Mouse (Mus musculus) kidney, postnatal 10 days (tissue): ENCODE measurements around the gene Abcb11.

Source experiments
- DNase-seq: peaks from one replicate; pipeline ENCODE4 v3.0.0; 2021; ENCODE audit warnings: mixed read lengths

Gene Abcb11

DNA sequence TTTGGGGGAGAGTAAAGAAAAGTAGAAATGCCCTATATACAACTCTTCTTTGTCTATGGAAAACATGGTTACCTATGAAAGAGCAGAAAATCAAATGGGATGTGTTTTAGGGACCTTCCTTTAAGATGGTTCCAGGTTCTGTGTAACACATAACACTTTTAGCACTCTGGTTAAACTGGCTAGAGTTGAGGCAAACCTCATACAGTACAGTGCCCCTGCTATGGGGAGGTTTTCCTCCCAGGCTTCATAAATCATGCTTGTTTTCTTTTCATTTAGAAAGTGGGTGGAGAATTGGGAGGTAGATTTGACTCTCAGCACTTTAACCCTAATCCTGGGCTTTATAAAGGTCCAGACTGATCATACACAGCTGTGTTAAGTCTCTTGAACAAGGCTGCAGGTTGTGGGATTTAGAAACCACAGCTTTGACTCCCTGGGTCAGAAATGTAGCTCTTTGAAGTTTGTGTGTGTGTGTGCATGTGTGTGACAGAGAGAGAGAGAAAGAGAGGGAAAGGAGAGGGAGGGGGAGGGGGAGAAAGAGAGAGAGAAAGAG is 78.3 kb downstream of the Abcb11 start:
- DNase-seq = no peak

DNA sequence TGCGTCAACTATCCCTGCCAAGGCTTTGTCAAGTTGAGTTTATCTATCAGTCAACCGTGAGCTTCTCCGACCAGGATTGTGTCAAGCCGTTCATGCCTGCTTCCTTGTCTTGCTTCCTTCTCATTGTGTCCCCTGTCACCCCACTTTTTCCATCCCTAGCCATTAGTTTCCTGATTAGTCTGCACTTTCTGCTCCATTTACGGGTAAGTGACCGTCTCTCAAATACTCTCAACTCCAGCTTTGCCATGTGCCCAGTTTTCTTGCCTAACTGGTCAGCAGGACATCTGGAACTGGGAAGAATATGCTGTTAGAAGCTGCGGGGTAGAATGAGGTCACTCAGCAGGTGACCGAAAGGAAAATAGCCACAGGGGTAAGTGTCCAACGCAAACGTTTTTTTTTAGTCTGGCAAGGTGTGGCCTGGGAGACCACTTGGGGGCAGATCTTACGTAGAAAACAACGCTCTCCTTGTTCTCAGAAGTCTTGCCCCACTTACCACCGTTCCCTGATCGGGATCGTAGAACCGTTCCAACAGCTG is 94.1 kb downstream of the Abcb11 start:
- DNase-seq = no peak

DNA sequence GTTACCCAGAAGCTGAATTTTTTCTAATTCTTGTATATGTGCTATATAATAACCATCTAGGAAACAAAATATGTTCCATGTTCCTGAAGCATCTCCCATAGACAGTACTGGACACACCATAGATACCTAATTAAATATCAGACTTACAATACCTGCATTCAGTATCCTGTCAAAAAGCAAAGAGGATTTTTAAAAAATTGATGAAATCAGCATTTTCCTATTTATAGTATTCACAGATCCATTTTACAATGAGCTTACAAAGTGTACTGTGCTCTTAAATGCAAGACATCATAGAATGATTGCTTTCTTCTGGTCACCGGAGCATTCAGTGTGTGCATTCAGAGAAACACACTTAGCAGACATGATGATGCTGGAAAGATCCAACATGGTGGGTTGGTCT is 95.3 kb downstream of the Abcb11 start:
- no peak for DNase-seq

DNA sequence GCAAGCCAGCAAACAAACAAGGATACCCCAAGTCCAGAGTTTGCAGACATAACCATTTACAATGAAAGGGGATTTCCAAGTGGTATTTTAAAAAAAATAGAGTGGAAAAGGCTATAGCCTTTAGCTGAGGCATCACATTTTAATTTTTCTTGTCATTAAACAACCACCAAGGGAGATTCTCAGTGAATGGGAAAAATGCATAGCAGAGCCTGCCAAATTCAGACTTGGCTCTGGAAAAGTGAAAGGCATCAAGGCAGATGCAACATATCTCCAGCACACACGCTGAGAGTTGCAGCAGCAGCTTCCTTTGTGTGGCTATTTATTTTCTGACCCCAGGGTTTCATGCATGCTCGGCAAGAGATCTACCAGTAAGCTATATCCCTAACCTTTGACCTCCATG is 97.5 kb downstream of the Abcb11 start:
- DNase-seq = peak; percentile 44

DNA sequence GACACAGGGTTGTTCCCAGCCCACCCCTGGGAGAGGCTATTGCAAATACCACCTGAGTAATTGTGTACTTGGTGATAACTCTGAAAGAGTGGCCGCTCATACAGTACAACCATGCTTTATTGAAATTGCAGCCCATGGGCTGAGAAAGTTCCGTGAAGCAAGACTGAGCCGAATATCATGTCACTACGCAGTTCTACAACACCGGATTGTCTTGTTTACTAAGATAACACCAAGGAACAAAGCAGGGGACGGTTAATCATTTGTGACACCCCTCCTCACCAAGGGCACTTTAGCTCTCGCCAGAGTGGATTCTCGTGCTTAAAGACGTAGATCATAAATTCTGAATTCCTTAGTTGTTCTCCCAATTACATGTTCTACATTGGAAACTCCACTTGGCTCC is 103.1 kb downstream of the Abcb11 start:
- DNase-seq = no peak

DNA sequence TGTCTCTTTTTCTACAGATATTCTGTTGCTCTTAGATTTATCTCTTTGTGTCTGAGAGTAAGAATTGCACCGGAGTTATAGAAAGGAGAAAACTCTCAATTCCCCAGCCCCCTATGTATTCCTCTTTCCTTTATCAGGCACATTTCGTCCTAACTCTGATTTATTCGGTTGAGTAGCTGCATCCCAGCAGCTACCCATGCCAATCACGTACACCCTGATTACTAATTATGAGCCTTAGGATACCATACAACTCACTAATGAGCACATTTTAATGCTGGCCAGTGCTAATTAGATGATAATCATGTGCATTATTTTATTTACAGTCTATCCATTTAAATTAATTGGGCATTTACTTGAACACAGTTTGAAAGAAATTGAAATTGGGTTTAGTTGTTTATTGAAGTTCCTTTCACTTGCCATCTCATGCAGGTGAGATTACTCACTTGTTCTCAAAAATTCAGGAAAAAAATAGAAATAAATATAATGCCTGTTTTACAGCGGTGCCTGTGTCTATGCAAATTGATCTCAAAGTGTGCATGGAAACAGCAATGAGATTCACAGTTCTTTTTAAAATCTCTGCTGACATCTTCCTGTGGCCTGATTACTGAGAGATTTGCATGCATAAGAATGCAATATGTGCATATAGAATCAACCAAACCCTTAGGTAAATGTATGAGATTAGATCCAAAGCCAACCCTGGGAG is 107.3 kb downstream of the Abcb11 start:
- no peak for DNase-seq

DNA sequence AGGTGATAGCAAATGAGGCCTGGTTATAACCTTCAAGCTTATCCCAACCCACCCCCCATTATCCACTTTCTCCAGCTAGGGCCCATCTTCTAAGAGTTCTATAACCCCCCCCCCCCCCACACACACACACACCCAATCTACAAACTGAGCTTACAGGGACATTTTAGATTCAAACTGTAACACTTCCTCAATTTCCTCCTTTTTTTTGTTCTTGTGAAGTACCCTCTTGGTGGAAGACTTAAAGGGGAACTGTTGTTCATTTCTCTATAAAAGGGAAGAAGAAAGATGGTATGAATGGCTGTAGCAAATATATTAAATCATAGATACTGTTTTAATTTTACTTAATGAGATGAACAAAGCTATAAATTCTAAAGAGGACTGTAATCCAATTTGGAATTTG is 110.3 kb downstream of the Abcb11 start:
- no peak for DNase-seq

DNA sequence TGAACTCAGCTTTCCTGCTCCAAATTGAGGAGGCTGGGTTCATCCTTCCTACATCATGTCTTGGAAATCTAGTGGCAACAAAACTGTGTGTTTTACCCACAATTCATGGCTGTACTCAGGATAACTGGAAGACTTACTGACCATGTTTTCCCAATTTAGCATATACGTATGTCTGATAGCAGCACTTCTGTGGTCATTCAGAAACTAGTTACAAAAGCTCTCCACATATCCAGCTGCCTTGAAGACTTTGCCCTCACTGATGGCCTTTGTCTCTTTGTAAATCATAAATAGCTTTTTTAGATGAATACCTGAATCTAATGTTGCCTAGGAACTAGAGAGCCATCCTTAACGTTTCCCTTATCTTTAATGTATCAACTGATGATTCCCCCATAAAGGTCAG is 112.3 kb downstream of the Abcb11 start:
- DNase-seq = no peak

DNA sequence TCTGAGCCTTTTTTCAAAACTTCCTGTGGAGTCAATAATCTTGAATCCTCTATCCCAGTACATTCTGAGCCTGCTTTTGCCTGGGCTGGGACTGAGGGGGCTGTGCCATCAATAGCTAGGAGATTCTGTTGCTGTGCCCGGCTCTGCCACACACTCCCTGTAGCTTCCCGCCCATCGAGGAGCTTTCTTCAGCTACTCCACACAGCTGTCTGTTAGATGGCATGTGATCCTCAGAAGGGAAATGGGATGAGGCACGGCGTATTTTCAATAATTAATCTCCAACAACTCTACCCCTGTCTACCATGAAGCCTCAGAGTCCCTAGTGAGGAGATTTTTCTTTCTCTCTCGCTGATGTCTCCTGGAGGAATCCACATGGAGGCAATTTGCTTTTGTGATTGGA is 113.8 kb downstream of the Abcb11 start:
- DNase-seq = no peak

DNA sequence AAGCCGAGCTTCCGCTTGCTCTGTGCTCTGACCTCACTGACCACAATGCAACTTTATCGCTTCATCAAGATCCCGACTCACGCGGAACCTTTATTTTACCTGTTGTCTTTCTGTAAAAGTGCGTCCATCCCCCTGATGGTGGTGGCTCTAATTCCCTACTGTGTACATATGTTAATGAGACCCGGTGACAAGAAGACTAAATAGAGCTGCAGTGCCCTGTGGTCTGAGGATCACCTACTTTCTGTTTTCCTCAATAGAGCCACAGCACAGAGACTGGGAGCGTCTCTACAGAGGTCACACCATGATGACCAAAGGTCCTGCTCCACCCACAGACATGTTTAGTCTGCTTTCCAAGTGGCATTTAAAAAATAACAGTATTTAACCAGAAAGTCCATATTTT is 115.5 kb downstream of the Abcb11 start:
- no peak for DNase-seq

DNA sequence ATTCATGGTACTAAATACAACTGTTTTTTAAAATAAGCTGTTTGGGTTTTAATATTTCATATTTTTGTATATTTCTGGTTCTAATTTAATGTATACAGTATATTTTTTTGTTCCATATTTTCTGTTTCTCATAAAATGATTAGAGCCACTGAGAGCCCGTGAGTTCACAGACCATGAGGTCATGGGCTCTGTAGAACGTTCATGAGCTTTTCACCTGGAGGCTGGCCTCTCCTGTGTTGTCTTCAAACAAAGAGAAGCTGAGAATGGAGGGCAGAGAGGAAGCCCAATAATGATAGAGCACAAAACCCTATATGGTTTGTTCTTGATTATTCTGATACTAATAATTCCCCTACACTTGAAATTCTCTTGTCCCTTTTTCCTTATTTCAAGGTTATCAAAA is 117.7 kb downstream of the Abcb11 start:
- DNase-seq = no peak

DNA sequence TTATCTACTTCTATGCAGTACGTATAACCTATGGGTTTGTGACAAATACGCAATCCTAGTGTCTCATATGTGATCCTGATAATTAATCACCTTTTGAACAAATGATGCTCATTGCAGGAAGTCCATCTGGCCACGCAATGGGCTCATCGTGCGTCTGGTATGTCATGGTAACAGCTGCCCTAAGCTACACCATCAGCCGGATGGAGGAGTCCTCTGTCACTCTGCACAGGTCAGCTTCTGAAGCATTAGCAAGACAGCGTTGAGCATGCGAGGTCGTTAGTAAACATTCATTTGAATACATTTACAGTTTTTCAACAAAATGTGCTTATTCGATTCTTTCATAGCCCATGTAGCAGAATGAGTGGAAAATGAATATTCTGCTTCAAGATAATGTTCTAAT is 119.6 kb downstream of the Abcb11 start:
- no peak for DNase-seq

DNA sequence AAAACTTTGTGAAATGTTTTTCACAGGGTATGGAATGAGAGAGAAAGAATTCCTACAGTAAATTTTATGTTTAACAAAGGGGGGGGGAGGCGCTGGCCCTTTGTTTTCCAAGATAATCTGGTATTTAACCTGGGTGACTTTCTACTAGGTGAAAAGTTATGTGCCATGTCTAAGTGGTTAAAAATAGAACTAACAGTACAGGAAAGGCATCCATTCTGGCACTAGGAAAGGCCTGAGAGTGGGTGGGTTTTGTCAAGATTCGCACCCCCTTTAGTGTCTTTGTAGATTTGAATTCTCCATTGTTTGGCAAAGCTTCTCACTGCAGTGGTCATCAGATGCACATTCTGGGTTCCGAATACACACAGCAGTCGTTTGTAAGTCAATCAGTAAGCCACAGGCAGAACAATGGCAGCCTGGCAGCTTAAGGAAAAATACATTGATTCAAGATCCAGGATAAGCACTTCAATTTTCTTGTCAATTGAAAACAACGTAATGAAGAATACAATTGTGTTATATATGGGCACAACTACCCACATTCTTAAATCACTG is 120.5 kb downstream of the Abcb11 start:
- DNase-seq = no peak

DNA sequence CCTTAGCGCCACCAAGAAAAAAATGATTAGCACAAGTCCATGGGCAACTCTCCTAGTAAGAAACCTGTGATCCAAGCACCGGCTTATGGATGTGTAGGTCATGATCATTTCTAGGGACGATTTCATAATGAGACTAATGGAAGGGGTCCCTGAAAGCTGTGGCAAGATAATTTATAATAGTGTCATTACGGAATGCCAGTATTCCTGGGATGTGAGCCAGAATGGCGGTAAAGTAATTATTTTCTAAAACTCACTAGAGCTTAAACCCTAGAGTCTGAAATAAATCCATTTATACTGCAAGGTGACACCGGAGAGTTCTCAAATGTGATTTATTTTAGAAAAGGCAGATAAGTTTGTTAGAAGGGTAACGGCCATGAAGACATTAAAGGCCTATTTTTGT is 127.2 kb downstream of the Abcb11 start:
- no peak for DNase-seq

DNA sequence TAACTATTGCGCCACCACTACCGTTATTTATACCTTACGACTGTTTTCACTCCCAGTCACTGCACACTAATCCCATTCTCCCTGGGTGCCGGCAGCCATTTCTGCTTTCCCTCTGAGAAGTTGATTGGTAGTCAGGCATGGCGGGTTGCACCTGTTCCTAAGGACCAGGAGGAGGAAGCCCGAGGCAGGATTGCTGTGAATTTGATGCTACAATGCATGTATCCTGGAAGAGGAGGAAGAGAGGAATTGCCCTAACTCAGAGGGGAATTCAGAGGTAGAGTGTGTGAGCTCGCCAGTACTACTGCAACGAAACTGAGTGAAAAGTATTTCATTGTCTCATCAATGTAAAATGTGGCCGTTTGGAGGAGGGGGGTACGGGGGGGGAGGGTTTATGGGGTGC is 129.8 kb downstream of the Abcb11 start:
- DNase-seq = no peak

DNA sequence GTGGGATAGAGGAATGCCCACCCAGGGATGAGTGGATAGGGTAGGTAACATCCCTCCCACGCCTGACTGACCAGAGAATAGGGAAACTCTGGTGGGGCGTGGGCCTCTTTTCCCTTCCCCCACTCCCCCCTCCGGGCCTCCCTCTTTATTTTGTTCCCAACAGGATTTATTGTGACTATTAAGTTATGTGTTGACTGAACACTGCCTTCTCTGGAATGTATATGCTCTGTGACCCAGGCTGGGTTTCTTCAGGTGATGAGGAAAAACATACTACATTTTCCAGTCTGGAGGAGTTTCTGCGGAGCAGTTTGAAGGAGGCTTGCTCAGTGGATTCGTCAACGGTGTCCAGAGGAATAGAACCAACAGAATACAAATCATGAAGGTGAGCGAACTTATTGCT is 131.6 kb downstream of the Abcb11 start, which contains the start of gene G6pc2:
G6pc2 (plus strand) TSS at position 301 of the 400 bp plus-strand sequence.
- no peak for DNase-seq

DNA sequence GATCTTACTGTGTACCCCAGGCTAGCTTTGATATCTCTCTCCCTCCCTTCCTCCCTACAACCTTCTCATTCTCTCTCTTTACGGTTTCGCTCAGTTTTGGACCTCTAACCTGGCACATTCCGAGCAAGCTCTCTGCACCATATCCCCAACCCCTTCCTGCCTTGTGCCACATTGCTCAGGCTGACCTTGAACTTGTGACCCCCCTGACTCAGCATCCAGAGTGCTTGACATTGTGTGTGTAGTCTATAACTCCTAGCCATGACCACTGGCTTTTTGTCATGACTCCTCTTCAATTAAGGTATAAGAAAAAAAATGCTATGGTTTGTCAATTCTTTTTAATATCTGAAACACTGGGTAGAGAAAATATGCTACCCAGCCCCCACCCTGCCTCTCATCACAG is 132.7 kb downstream of the Abcb11 start:
- no peak for DNase-seq

DNA sequence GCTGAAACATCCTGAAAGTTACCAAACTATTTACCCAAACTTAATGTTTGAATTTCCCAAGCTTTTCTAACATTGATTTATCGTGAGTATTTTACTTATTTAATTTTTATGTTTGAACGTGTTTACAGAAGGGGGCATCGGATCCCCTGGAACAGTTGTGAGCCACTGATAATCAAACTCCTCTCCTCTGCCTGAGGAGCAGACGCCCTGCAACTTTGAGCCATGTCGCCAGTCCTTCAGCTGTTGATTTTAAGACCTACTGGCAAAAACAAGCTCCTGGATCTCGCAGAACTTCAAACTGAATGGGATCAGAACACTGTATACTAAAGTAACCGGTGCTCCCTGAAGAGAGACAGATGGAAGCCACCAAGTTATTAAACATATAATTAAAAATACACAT is 135.9 kb downstream of the Abcb11 start:
- no peak for DNase-seq

DNA sequence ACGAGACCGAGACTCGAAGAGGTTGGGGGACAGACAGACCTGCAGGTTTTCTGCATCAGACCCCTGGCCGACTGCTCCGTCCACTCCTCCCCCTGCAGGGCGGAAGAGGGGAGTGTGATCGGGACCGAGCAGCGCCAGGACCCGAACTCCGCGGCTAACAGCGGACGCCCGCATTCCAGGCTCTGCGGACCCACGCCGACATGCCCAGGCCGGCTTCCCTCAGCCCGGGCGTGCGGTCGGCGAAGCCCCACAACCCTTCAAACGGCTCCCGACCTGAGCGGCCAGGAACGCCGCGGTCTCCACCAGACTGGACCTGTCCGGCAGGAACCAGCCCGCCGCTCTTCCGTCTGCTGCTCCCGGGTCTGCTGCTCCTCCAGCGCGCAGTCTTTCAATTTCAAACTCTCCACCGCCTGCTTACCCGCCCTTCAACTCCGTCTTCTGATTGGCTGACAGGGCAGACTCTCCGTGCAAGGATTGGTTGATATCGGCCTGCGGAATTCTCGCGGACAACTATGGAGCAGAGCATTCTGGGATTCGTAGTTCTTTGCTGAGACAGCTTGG is 136.5 kb downstream of the Abcb11 start, which contains the start of gene Spc25:
Spc25 (minus strand) TSS at position 404 of the 561 bp plus-strand sequence.
- DNase-seq = peak; percentile 93

DNA sequence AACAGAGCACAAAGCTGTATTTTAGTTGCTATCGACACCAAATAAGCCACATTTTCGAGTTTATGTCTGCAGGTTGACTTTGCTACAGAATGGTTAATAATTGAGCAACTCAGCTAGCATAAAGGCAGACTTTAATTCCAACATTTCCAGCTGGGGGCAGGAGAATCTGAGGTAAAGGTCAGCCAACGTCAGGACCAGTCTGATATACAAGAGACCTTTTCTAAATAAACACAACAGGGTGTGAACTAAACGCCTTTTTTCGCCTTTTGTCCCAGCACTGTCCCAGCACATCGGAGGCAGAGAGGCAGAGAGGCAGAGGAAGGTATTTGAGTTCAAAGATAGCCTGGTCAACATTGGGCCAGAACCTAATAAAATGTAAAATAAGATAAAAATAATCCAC is 137.2 kb downstream of the Abcb11 start:
- DNase-seq = peak; percentile 34

DNA sequence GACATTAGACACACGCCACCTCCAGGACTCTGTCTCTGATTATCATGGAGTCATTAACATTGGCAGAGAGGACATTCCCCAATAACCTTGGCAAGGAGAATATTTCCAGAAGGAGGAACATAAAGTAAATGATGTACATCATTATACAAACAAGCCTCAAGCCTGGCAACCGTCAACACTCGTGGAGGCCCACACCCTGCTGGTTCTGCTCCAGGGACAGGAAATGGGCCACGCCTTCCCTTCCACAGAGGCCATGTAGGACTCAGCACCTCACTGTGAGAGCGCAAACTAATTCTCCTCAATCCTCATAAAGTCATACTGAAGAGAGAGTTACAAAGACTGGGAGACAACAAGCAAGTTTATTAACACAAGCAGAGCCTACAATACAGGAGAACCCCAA is 148.9 kb downstream of the Abcb11 start:
- DNase-seq = no peak

DNA sequence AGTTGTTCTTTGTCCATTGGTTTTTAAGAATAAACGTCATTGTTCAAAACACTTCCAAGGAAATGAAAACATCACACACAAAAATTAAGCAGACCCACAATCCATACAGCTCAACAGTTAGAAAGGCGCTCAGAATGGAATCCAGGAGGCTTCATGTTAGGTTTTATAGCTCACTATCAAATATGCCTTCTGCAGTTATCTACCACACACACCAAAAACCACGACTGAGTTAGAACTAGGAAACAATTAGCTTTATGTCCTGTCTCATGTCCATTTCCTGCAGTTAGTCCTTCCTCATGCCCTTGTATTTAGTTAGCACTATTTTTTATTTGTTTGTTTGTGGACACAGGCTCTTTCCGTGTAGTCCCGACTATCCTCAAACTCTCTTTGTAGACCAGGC is 151.4 kb downstream of the Abcb11 start:
- no peak for DNase-seq

DNA sequence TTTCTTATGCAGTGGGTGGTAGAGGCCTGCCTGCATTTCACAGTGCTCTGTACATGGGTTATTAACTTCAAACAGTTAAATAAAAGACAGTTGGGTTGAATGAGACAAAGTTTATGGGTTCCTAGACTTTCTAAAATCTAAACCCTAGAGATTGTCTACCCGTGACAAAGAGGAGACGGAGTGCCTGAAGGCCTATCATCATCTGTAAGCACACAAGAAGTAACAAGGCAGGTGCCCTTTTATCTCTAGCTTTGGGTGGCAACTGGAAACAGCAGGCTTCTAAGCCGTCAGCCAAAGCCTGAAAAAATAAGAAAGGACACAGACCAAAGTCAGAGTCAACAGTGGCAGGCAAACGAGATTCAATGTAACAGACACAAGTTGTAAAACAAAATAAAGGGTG is 153.2 kb downstream of the Abcb11 start:
- DNase-seq = no peak

DNA sequence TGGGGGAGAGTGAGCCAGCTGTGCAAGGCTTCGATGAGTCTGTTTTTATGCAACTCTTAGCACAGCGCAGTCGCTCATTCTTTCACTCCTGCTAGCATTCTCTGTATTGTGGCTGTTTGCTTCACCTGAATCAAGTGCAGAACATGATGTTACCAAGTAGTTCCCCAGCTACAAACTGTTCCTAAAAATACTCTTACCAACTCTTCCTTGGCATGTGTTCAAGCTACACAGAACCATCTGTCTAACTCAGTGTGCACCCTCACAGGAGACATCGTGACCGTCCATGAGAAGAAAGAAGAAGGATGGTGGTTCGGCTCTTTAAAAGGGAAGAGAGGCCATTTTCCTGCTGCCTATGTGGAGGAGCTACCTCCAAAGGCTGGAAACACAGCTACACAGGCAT is 153.7 kb downstream of the Abcb11 start:
- no peak for DNase-seq
